In the genomic region with DNA sequence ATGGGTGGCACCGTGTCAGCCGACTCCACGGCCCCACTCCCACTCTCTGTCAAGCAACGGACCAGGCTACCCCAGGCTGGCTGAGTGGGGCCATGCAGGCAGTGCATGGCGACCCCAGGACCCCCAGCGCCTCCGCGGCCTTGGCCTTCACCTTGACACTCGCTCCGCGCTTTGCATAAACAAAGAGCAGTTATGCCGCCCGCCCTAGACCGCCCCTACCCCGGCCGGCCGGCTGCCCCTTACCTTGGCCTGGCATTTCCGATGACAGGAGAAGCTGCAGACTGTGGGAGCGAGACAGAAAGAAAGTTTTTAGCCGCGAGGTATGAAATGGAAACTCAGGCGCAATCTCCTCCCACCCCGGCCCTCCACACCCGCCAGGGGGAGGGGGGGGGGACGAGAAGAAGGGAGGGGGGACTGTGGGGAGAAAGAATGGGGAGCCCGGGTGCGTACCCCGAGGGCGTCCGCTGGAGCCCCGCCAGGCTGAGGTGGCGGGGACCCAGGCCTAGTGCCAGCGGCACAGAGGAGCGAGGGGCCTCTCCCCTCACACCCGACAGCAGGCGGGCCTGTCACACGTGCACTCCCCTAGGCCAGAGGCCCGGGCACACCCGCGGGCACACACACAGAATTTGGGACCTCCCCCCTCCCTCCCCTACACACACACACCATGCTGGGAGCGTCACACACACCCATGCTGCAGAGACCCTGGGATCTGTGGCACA, we compare ENCODE assay signal across 8 mouse cellular contexts. TPM values are rescaled to one million over a fixed set of nuclear protein-coding genes. Genes with fewer than 3 reads are reported as not detected.
A peak's percentile ranks its signal among the peaks of the same experiment; 100 is the strongest.
DNase-seq lines count a peak whose midpoint lies in the region; ATAC-seq and TF ChIP-seq lines count a peak whose summit lies in the region.
"Had no signal": no experiment of that assay in that cellular context is flagged by ENCODE, and none has a peak within 500 bp of the region (broad histone marks: within the 10 kb centered on the region; RNA-seq: fewer than 3 reads in every experiment).

No protein-coding gene starts in this region.

- no peak overlapping the region for H3K4me3 ChIP-seq in CH12.LX (replicated peaks in 1 of 3; ENCODE audit: low read depth in 2 of 3, low read length in 2 of 3, poor library complexity in 1 of 3)
- peak overlapping the region; percentile 62 for H3K4me3 ChIP-seq in heart, embryonic 11.5 days (ENCODE audit: low read depth, low read length)
- peak overlapping the region; percentile 17 for H3K4me3 ChIP-seq in midbrain, embryonic 16.5 days (ENCODE audit: low read depth, low read length)

- TF ChIP-seq EP300 in CH12.LX (IDR thresholded peaks at IDR 0.05; ENCODE audit: low read length), result no peak

- in situ Hi-C loops in CH12.LX (cut with MboI; ENCODE audit: low pct_ligation_motif_present, low pct_unique_long_range_greater_than_20kb, low sequenced_read_pairs), result no loop called here

- no peak overlapping the region for H3K9ac ChIP-seq in CH12.LX (ENCODE audit: insufficient read depth, low read depth)
- peak overlapping the region; percentile 90 for H3K9ac ChIP-seq in heart, embryonic 11.5 days (ENCODE audit: low read depth, low read length)
- peak overlapping the region; percentile 37 for H3K9ac ChIP-seq in midbrain, embryonic 16.5 days (ENCODE audit: low read depth, low read length)

- H3K27me3 ChIP-seq in CH12.LX (replicated peaks), result peaks cover 17% of the 10 kb centered on the region
- H3K27me3 ChIP-seq in heart, embryonic 11.5 days (ENCODE audit: control insufficient read depth, insufficient read depth, low read length), result no peaks in the 10 kb centered on the region
- peaks cover 13% of the 10 kb centered on the region; the same call in 1 of the 2 replicates for H3K27me3 ChIP-seq in midbrain, embryonic 16.5 days (ENCODE audit: control insufficient read depth, insufficient read depth, low read depth, low read length)

- no peaks in the 10 kb centered on the region for H3K4me1 ChIP-seq in CH12.LX (ENCODE audit: control insufficient read depth in 1 of 2, insufficient read depth in 2 of 2)
- H3K4me1 ChIP-seq in heart, embryonic 11.5 days (ENCODE audit: control insufficient read depth, insufficient read depth, low read length), result peaks cover 34% of the 10 kb centered on the region
- peaks cover 9% of the 10 kb centered on the region for H3K4me1 ChIP-seq in midbrain, embryonic 16.5 days (ENCODE audit: control insufficient read depth, insufficient read depth, low read length)

- no peaks in the 10 kb centered on the region for H3K9me3 ChIP-seq in CH12.LX (replicated peaks; ENCODE audit: low read length)
- H3K9me3 ChIP-seq in heart, embryonic 11.5 days (replicated peaks; ENCODE audit: control insufficient read depth, low read length), result no peaks in the 10 kb centered on the region
- no peaks in the 10 kb centered on the region for H3K9me3 ChIP-seq in midbrain, embryonic 16.5 days (replicated peaks; ENCODE audit: control insufficient read depth, low read length, poor library complexity, severe bottlenecking)

- peak overlapping the region; percentile 61 for H3K4me2 ChIP-seq in CH12.LX (ENCODE audit: insufficient read depth, low read depth, poor library complexity, severe bottlenecking)
- H3K4me2 ChIP-seq in heart, embryonic 11.5 days, result peak overlapping the region; percentile 95
- H3K4me2 ChIP-seq in midbrain, embryonic 16.5 days (ENCODE audit: low read length), result peak overlapping the region; percentile 54

- no peak for TF ChIP-seq POLR2A in CH12.LX (IDR thresholded peaks at IDR 0.05; ENCODE audit: low read depth, low read length)

- H3K79me2 ChIP-seq in CH12.LX (replicated peaks; ENCODE audit: control insufficient read depth, extremely low read depth, insufficient read depth, poor library complexity, severe bottlenecking), result no peaks in the 10 kb centered on the region

- 4% methylated on average over 39 of the region's 41 CpGs for WGBS in heart, embryonic 11.5 days (ENCODE audit: insufficient replicate concordance)
- 6% methylated on average over 28 of the region's 41 CpGs for WGBS in midbrain, embryonic 16.5 days

- no peaks in the 10 kb centered on the region for H3K36me3 ChIP-seq in CH12.LX (replicated peaks in 1 of 2; ENCODE audit: control insufficient read depth in 1 of 2, insufficient read depth in 1 of 2, low read length in 1 of 2)
- no peaks in the 10 kb centered on the region; the same call in 1 of the 2 replicates for H3K36me3 ChIP-seq in heart, embryonic 11.5 days (ENCODE audit: control insufficient read depth, insufficient read depth, low read length)
- H3K36me3 ChIP-seq in midbrain, embryonic 16.5 days (ENCODE audit: control insufficient read depth, insufficient read depth, low read length), result no peaks in the 10 kb centered on the region

- no peak for TF ChIP-seq CTCF in CH12.LX (conservative IDR thresholded peaks at IDR 0.05 in 1 of 2, IDR thresholded peaks at IDR 0.05 in 1 of 2; ENCODE audit: low read depth in 2 of 2, low read length in 2 of 2)

- ATAC-seq in heart, embryonic 11.5 days (replicated peaks; ENCODE audit: insufficient number of reproducible peaks, low FRiP score, low TSS enrichment), result 0 out of 2 replicates have a peak, but pooled peaks have one; percentile 31
- ATAC-seq in midbrain, embryonic 16.5 days, result peak; percentile 61; the same call in 1 of the 2 replicates

- TF ChIP-seq RAD21 in CH12.LX (IDR thresholded peaks at IDR 0.05; ENCODE audit: low read depth, low read length), result no peak

- no peak overlapping the region for H3K27ac ChIP-seq in CH12.LX (ENCODE audit: insufficient read depth, low read depth)
- peak overlapping the region; percentile 66 for H3K27ac ChIP-seq in heart, embryonic 11.5 days (ENCODE audit: low read depth, low read length)
- H3K27ac ChIP-seq in midbrain, embryonic 16.5 days (ENCODE audit: low read length), result no peak overlapping the region

- dilution Hi-C loops in CH12.LX (cut with MboI; ENCODE audit: extremely low pct_ligation_motif_present, extremely low pct_unique_long_range_greater_than_20kb, low sequenced_read_pairs), result no loop called here

- DNase-seq in CH12.LX (ENCODE audit: extremely low read depth), result no peak
- DNase-seq in adrenal gland, postnatal 10 days, result peak; percentile 52
- DNase-seq in kidney, postnatal 25 days, result peak; percentile 44 to 80
- DNase-seq in urinary bladder, adult 18-20 months (ENCODE audit: low spot score in 2 of 2), result no peak
- no peak for DNase-seq in right cerebral cortex, postnatal 10 days (ENCODE audit: low spot score in 2 of 2)

TF ChIP-seq in CH12.LX, 34 proteins besides CTCF, POLR2A, EP300 and RAD21:
- TF ChIP-seq MXI1 (IDR thresholded peaks at IDR 0.05; ENCODE audit: low read depth, low read length) (no peak), TBP (conservative IDR thresholded peaks at IDR 0.05; ENCODE audit: low read depth, low read length) (no peak), JUND (conservative IDR thresholded peaks at IDR 0.05; ENCODE audit: low read depth, low read length) (no peak)

RNA-seq across cellular contexts. Expression of a gene that starts 55.7 kb away (rescaled TPM):
- total RNA-seq in CH12.LX (2012; rRNA removed), result 0.89 and 1.0 TPM in 2 replicates
- total RNA-seq in CH12.LX (2014; rRNA removed), result 0.40 and 0.89 TPM in 2 replicates
- polyA plus RNA-seq in CH12.LX (2012; ENCODE audit: insufficient read length, low read depth), result 2.5 and 3.6 TPM in 2 replicates
- total RNA-seq in adrenal gland, postnatal 10 days (2021), result 100 to 1,000 TPM; 284 to 309 TPM
- polyA plus RNA-seq in heart, embryonic 11.5 days (2014; fragmentation: Nextera tagmentation; extraction: Ambion mirVana), result 71.9 and 75.6 TPM in 2 replicates
- 8.2 and 11.8 TPM in 2 replicates for polyA plus RNA-seq in midbrain, embryonic 16.5 days (2015; fragmentation: Nextera tagmentation; extraction: Ambion mirVana)

RNA-seq across cellular contexts. Expression of a gene that starts 56.8 kb away (rescaled TPM):
- total RNA-seq in CH12.LX (2012; rRNA removed) (not detected in 2 replicates), CH12.LX (2014; rRNA removed) (not detected in 2 replicates)
- not detected in 2 replicates for polyA plus RNA-seq in CH12.LX (2012; ENCODE audit: insufficient read length, low read depth)
- 1 to 10 TPM; 3.4 to 4.3 TPM for total RNA-seq in adrenal gland, postnatal 10 days (2021)
- 0.21 and 0.39 TPM in 2 replicates for polyA plus RNA-seq in heart, embryonic 11.5 days (2014; fragmentation: Nextera tagmentation; extraction: Ambion mirVana)
- polyA plus RNA-seq in midbrain, embryonic 16.5 days (2015; fragmentation: Nextera tagmentation; extraction: Ambion mirVana), result 0.17 and 0.49 TPM in 2 replicates
- polyA plus RNA-seq: cortical plate, adult 2 months had no signal

Comparison
In these comparisons a context has a peak if more than half of its experiments do, and no peak if none do; other contexts are left out.
1. DNase-seq: peak in adrenal gland, postnatal 10 days (single experiment) and kidney, postnatal 25 days (2 of 2); none in CH12.LX (single experiment), urinary bladder, adult 18-20 months (0 of 2) and right cerebral cortex, postnatal 10 days (0 of 2).
2. H3K4me3 ChIP-seq: peak in heart, embryonic 11.5 days (single experiment) and midbrain, embryonic 16.5 days (single experiment); none in CH12.LX (0 of 3).
3. Peak in every context shown above with its lines, with median percentiles within 50 percentile points of each other: H3K4me2 ChIP-seq.